Mouse (Mus musculus) thymus, adult 18-20 months (tissue): ENCODE results near the gene Dnah7b.
"Not testable (repeated sequence)": the region's sequence is repeated elsewhere in the genome, so short reads cannot be mapped to it uniquely, and the experiment has no call there.

ENCODE experiments used
- DNase-seq, 2 experiments: peaks; one replicate each; pipeline ENCODE4 v3.0.0; 2022; ENCODE audit warnings: mixed read lengths in 2 of 2

The Dnah7b gene

GRCm38 (mm10) chr1:46325942-46326341 is 259.8 kb downstream of the Dnah7b start:
- not testable (repeated sequence) for DNase-seq

GRCm38 (mm10) chr1:46345301-46345700 is 279.2 kb downstream of the Dnah7b start:
- not testable (repeated sequence) for DNase-seq

- DNase-seq = not testable (repeated sequence)
Observed at GRCm38 (mm10) chr1:46380641-46381040, 314.5 kb downstream of the Dnah7b start.

GRCm38 (mm10) chr1:46394681-46395297 is 328.7 kb downstream of the Dnah7b start:
- DNase-seq = not testable (repeated sequence)

GRCm38 (mm10) chr1:46408324-46409115 is 342.4 kb downstream of the Dnah7b start:
- DNase-seq = no peak

- not testable (repeated sequence) for DNase-seq
Observed at GRCm38 (mm10) chr1:46414798-46415197, 348.7 kb downstream of the Dnah7b start.

GRCm38 (mm10) chr1:46416946-46417345 is 350.8 kb downstream of the Dnah7b start:
- not testable (repeated sequence) for DNase-seq

GRCm38 (mm10) chr1:46418966-46419365 is 352.9 kb downstream of the Dnah7b start:
- not testable (repeated sequence) for DNase-seq
